Mouse (Mus musculus) ES-CJ7 (cell line): Measurements from ENCODE around the gene Ptpn12.
A peak's percentile ranks its signal among the peaks of the same experiment; 100 is the strongest.
"Not testable (repeated sequence)": the region's sequence is repeated elsewhere in the genome, so short reads cannot be mapped to it uniquely, and the experiment has no call there.

Experiments
- DNase-seq: peaks from one replicate; pipeline ENCODE4 v3.0.0; 2011; ENCODE audit warnings: low read depth, low spot score

Gene Ptpn12

DNA sequence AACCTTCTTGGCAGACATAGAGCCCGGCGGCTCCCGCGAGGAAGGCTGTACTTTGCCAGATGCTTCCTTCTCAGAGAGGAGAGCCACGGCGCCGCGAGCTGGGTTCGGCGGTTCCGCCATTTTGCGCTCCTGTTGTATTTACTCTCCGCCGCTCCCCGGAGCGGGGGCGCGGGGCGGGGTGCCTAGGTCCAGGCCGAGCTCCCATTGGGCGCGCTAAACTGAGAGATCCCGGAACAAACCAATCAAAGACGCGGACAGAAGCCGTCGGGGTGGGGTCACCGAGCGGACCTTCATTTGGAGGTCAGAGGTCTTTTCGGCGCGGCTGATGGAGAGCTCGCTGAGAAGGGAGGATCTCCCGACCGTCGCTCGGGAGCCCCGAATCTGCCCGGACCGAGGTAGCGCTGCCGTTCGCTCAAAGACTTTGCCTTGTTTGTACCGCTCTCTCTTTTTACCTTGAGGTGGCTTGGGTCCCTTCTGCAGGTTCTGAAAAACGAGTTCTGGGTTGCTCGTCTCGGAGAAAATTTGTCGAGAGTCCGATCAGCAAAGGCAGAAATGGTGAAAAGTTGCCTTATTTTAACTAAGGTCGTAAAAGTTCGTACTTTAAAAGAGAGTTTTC is 103.9 kb downstream of the Ptpn12 start:
- peak; percentile 96 for DNase-seq

- peak; percentile 59 for DNase-seq
Measured at GRCm38 (mm10) chr5:20950855-20951650, 104.7 kb downstream of the Ptpn12 start.

DNA sequence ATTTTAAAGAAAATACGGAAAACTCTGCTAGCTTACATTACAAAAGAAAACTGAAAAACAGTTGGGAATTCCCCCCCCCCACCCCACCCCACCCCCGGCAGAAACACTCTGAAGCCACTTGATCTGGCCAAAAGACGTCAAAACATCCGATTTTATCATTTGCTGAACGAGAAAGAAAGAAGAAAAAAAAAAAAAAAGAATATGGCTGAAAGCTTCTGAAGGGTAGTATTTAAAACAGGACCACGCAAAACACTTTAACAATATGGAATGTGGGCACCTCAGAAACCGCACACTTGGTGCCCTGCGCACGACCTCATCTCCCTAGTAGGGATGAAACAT is 105.2 kb downstream of the Ptpn12 start:
- DNase-seq: no peak

GRCm38 (mm10) chr5:20950093-20950492 is 105.6 kb downstream of the Ptpn12 start:
- no peak for DNase-seq

- no peak for DNase-seq
Measured at GRCm38 (mm10) chr5:20946906-20947305, 108.8 kb downstream of the Ptpn12 start.

- peak; percentile 24 for DNase-seq
Measured at GRCm38 (mm10) chr5:20944961-20945748, 110.6 kb downstream of the Ptpn12 start.

GRCm38 (mm10) chr5:20943791-20944190 is 111.9 kb downstream of the Ptpn12 start:
- DNase-seq: not testable (repeated sequence)

GRCm38 (mm10) chr5:20942523-20942922 is 113.2 kb downstream of the Ptpn12 start:
- DNase-seq: no peak

GRCm38 (mm10) chr5:20941205-20941604 is 114.5 kb downstream of the Ptpn12 start:
- no peak for DNase-seq

GRCm38 (mm10) chr5:20940696-20941095 is 115.0 kb downstream of the Ptpn12 start:
- no peak for DNase-seq

- DNase-seq: no peak
Measured at GRCm38 (mm10) chr5:20940040-20940571, 115.6 kb downstream of the Ptpn12 start.

- DNase-seq: no peak
Measured at GRCm38 (mm10) chr5:20938523-20938922, 117.2 kb downstream of the Ptpn12 start.
